Mouse (Mus musculus) layer of hippocampus, postnatal 36 days (tissue): ENCODE results near the gene Tns2. TPM values are rescaled to one million over a fixed set of nuclear protein-coding genes. Genes with fewer than 3 reads are reported as not detected.
"Not testable (repeated sequence)": the region's sequence is repeated elsewhere in the genome, so short reads cannot be mapped to it uniquely, and the experiment has no call there.

ENCODE experiments used
- DNase-seq, 2 experiments: peaks; one replicate each; pipeline ENCODE4 v3.0.0; 2022
- total RNA-seq, 2 experiments: library from RNA; stranded (reverse); gene quantifications; 2 replicates each; pipeline ENCODE4 v1.2.3; 2021

Tns2 gene
- total RNA-seq, 2 experiments from 2014 or later = 10.7 to 22.0 TPM

- DNase-seq = no peak
Measured at GRCm38 (mm10) chr15:102142914-102143912, 43.0 kb downstream of the Tns2 start.

DNA sequence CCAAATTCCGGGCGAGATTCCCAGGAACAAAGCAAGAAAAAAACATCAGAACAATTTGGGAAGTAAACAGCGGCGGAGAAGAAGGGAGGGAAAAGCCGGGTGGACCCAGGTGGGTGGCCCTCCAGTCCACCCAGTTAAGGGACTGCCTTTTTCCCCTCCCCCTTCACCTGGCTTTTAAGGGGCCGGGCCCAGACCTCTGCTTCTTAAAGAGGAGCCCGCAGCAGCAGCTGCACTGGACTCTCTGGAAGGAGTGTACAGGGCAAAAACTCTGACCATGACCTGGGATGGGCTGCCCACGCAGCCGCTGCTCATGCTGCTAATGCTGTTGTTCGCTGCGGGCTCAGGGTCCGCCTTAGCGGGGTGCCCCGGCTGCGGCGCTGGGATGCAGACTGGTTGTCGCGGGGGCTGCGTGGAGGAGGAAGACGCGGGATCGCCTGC, 44.1 kb downstream of the Tns2 start, which contains the start of gene Igfbp6:
Igfbp6 (plus strand) TSS at position 89 of the 438 bp plus-strand sequence.
- DNase-seq = no peak

GRCm38 (mm10) chr15:102144726-102145125, 44.5 kb downstream of the Tns2 start:
- no peak for DNase-seq

GRCm38 (mm10) chr15:102145330-102145729, 45.1 kb downstream of the Tns2 start:
- DNase-seq = peak in 1 of 2 experiments; percentile 23

DNA sequence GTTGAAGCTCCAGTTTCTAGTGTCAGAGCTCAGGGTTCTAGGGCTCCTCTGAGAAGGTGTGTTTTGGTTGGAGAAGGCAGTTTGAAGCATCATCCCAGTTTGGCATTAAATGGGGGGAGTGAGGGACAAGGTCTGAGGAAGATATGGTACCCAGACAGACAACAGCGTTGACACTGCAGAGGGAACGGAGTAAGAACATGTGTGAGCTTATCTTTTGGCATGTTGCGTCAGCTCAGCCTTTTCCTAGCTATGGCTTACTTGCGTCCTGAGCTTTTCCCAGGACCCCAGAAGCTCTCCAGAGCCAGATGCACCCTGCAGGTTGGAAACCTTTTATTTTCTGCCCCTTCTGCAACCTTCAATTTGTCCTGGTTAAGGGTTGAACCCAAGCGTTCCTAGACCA, 45.9 kb downstream of the Tns2 start:
- DNase-seq = no peak

- no peak for DNase-seq
Measured at GRCm38 (mm10) chr15:102146882-102147281, 46.7 kb downstream of the Tns2 start.

GRCm38 (mm10) chr15:102147674-102148402, 47.6 kb downstream of the Tns2 start:
- no peak for DNase-seq

GRCm38 (mm10) chr15:102149561-102149960, 49.3 kb downstream of the Tns2 start:
- no peak for DNase-seq

DNA sequence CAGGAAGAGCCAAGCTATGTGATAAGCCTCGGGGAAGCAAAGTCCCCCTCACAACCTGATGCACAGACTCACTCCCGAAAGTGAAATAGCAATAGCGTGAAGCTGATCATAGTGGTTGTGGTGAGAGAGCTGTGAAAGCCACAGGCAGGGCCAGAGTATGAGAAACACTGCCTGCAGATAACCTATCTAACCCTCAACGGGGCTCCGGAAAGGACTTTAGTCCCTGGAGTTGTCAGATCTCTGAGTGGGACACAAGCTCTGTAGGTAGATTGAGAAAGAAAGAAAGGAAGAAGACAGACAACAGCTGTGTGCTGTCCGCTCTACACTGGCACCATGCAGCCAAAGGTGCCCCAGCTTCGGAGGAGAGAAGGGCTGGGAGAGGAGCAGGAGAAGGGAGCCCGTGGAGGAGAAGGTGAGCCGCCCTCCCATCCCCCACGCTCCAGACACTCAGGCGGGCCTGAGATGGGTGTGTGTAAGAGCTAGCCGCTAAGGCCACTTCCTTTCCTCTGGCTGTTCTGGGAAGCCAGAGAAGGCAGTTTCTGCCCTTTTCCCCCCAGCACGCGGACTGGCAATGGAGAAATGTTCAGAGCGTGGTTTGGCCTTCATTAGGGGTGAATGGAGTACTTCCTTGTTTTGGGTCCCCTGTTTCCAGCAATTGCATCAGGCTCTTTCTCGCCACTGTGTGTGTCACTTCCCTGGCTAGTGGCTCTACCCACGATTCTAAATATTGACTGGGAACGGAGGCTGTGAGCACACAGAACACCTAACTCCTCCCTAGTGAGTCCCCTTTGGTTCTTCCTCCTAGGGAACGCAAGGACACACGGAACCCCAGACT, 50.3 kb downstream of the Tns2 start, which contains the start of gene Soat2:
Soat2 (plus strand) TSS at position 226 of the 835 bp plus-strand sequence.
- DNase-seq = no peak

GRCm38 (mm10) chr15:102152646-102153045, 52.4 kb downstream of the Tns2 start:
- DNase-seq = no peak

- DNase-seq = not testable (repeated sequence)
Measured at GRCm38 (mm10) chr15:102155006-102155405, 54.8 kb downstream of the Tns2 start.

GRCm38 (mm10) chr15:102156836-102157235, 56.6 kb downstream of the Tns2 start:
- DNase-seq = no peak

DNA sequence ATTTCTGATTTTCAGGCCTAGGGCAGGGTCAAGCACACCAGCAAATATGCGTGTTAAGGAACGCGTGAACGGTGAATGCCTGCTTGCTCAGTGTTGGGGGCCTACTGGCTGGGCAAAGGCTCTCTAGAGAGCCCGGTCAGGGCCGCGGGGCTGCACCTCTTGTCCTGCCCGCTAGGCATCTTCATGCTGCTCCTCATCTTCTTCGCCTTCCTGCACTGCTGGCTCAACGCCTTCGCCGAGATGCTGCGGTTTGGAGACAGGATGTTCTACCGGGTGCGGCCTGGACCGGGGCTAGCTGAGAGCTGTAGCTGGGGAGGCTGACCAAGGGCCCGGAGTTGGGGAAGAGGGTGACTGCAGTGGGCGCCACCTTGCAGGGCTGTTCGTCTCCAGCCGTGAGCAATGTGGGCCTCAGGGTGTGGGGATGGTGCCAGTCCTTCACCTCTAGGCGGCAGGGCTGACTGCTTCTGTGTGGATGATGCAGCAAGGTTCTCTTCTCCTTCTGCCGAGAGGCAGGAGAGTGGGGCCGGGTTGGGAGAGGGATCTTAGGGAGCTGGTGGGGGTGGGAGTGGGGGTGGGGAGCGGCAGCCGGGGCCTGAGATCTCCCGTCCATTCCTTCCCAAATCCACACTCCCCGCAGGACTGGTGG, 60.3 kb downstream of the Tns2 start:
- DNase-seq = no peak

DNA sequence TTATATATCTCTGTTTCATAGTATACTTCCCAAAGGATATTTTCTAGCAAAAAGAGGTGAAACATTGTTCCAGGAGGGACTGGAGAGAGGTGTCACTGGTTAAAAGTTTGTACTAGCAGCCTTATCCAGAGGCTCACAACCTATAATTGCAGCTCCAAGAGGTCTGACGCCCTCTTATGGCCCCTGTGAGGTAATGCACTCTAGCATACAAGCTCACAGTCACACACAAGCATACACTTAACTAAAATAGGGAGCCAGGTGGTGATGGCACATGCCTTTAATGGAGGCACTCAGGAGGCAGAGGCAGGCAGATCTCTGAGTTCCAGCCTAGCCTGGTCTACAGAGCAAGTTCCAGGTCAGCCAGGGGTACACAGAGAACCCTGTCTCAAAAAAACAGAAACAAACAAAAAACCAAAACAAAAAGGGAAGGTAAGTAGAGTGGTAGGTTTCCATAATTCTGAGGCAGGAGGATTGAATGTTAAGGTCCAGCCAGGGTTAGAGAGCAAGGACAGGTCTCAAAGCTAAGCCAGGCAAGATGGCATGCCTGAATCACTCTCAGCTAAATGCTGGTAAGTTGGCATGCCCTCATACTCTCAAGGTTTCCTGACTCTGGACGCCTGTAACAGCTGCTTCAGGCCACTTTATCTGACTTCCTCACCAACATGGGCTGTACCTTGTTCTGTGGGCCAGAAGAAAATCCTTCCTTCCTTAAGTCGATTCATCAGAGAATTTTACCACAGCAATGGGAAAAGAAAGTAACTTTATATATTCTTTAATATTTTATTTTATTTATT, 63.9 kb downstream of the Tns2 start:
- no peak for DNase-seq

DNA sequence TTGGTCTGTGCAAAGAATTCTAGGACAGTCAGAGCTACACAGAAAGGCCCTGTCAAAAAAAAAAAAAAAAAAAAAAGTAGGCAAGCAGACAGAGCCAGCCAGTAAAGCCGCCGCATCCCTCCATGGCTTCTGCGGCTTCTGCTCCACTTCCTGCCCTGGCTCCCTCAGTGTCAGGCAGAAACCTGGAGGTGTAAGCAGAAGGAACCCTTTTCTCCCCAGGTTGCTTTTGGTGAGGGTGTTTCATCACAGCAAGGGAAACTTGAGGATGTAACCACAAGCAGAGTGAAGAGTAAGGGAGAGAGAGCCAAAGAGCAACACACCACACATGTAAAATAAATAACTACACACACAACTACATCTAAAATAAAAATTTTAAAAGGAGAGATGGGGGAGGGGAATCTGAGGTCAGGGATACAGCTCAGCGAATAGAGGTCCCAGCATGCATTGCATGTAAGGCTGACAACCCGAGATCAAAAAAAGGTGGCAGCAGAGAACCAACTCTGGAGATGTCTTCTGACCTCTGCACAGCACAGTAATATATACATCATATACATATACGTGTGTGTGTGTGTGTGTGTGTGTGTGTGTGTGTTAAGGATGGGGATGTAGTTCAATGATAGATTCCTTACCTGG, 65.4 kb downstream of the Tns2 start:
- DNase-seq = no peak

Other genes starting within 250 kb of the Tns2 start
- 1 to 10 TPM; 3.5 to 4.6 TPM for gene Krt1, start 249.6 kb upstream of the Tns2 start, total RNA-seq
- gene Krt77, start 230.7 kb upstream of the Tns2 start, total RNA-seq = 10 to 100 TPM in 1 of 2 experiments, 1 to 10 TPM in 1; 9.2 to 10.1 TPM
- not detected for gene Krt76, start 207.5 kb upstream of the Tns2 start, total RNA-seq
- gene Krt4, start 175.7 kb upstream of the Tns2 start, total RNA-seq = not detected
- gene Krt79, start 160.1 kb upstream of the Tns2 start, total RNA-seq = not detected
- not detected for gene Krt78, start 146.1 kb upstream of the Tns2 start, total RNA-seq
- under 1 TPM in 1 of 2 experiments, not detected in 1; 0.18 TPM for gene Krt8, start 95.9 kb upstream of the Tns2 start, total RNA-seq
- under 1 TPM in 1 of 2 experiments, not detected in 1; 0.71 TPM for gene Krt18, start 72.2 kb upstream of the Tns2 start, total RNA-seq
- 100 to 1,000 TPM; 179 to 182 TPM for gene Eif4b, start 26.6 kb upstream of the Tns2 start, total RNA-seq
- gene Spryd3, start 35.8 kb downstream of the Tns2 start, total RNA-seq = 100 to 1,000 TPM; 141 to 151 TPM
- gene Igfbp6, start 43.9 kb downstream of the Tns2 start, total RNA-seq = 1 to 10 TPM; 8.2 to 8.9 TPM
- gene Soat2, start 50.1 kb downstream of the Tns2 start, total RNA-seq = under 1 TPM in 1 of 2 experiments, not detected in 1; 0.23 TPM
- 10 to 100 TPM; 68.8 to 69.4 TPM for gene Zfp740, start 102.8 kb downstream of the Tns2 start, total RNA-seq
- gene Csad, start 104.3 kb downstream of the Tns2 start, total RNA-seq = 10 to 100 TPM; 37.1 to 39.5 TPM
- 1 to 10 TPM; 1.8 to 2.2 TPM for gene Itgb7, start 131.5 kb downstream of the Tns2 start, total RNA-seq
- 1 to 10 TPM; 8.3 to 10.0 TPM for gene Rarg, start 157.1 kb downstream of the Tns2 start, total RNA-seq
- not detected for gene Gm9918, start 170.2 kb downstream of the Tns2 start, total RNA-seq
- 10 to 100 TPM; 33.9 to 37.3 TPM for gene Mfsd5, start 179.0 kb downstream of the Tns2 start, total RNA-seq
- 1 to 10 TPM; 1.4 to 1.8 TPM for gene Espl1, start 195.9 kb downstream of the Tns2 start, total RNA-seq
- 100 to 1,000 TPM; 400 to 436 TPM for gene Pfdn5, start 225.7 kb downstream of the Tns2 start, total RNA-seq
- 10 to 100 TPM; 65.9 to 69.8 TPM for gene Myg1, start 231.3 kb downstream of the Tns2 start, total RNA-seq